Comparison of ENCODE assay signal across 13 mouse cellular contexts in genomic region chr2:168504431-168505182, GRCm38 (mm10).
DNase-seq lines count a peak whose midpoint lies in the region; ATAC-seq and TF ChIP-seq lines count a peak whose summit lies in the region.
"Had no signal": no experiment of that assay in that cellular context is flagged by ENCODE, and none has a peak within 500 bp of the region (broad histone marks: within the 10 kb centered on the region; RNA-seq: fewer than 3 reads in every experiment).

No protein-coding gene starts in this region.

- H3K27ac ChIP-seq in gastrocnemius, adult 2 months, result peak overlapping the region; percentile 25
- H3K27ac ChIP-seq in layer of hippocampus, adult 2 months, result 0 out of 2 replicates have a peak overlapping the region, but pooled peaks have one; percentile 18
- H3K27ac ChIP-seq in lung, postnatal 0 days (ENCODE audit: low read length), result no peak overlapping the region
- H3K27ac ChIP-seq: kidney, embryonic 15.5 days had no signal

- peak; percentile 61 for DNase-seq in gastrocnemius, adult 2 months
- no peak for DNase-seq in gastrocnemius, postnatal 25 days
- no peak for DNase-seq in layer of hippocampus, adult 2 months (ENCODE audit: low spot score in 2 of 2)
- DNase-seq in layer of hippocampus, postnatal 14 days (ENCODE audit: low spot score in 2 of 2), result no peak
- peak; percentile 75 for DNase-seq in adrenal gland, postnatal 14 days
- peak; percentile 43 for DNase-seq in gastrocnemius, postnatal 14 days
- no peak for DNase-seq in urinary bladder, adult 18-20 months (ENCODE audit: low spot score in 2 of 2)
- DNase-seq in lung, postnatal 0 days (ENCODE audit: low spot score), result no peak
- DNase-seq: cerebellum, adult 9-10 months; right cerebral cortex, postnatal 4 days had no signal

- H3K4me2 ChIP-seq in lung, postnatal 0 days (replicated peaks; ENCODE audit: low read depth, low read length), result no peak overlapping the region
- H3K4me2 ChIP-seq: kidney, embryonic 15.5 days had no signal

- no peak for TF ChIP-seq CTCF in gastrocnemius, adult 2 months (IDR thresholded peaks at IDR 0.05)
- no peak for TF ChIP-seq CTCF in layer of hippocampus, adult 2 months (conservative IDR thresholded peaks at IDR 0.05)
- no peak for TF ChIP-seq CTCF in lung, postnatal 0 days (IDR thresholded peaks at IDR 0.05)

- intact Hi-C loops in gastrocnemius, adult 2 months (cut with DNase I), result no loop called here
- intact Hi-C loops in gastrocnemius, postnatal 14 days (cut with DNase I; ENCODE audit: low total_unique reads), result no loop called here

- ATAC-seq in lung, postnatal 0 days, result no peak
- ATAC-seq: inflammation-experienced regulatory T-cells, adult 6 months had no signal

- H3K4me1 ChIP-seq in lung, postnatal 0 days (ENCODE audit: insufficient read depth, low read depth, low read length), result no peaks in the 10 kb centered on the region

- H3K36me3 ChIP-seq in lung, postnatal 0 days (ENCODE audit: insufficient read depth, low read length), result no peaks in the 10 kb centered on the region
- H3K36me3 ChIP-seq: kidney, embryonic 15.5 days had no signal

- H3K9ac ChIP-seq in lung, postnatal 0 days (replicated peaks; ENCODE audit: low read depth), result no peak overlapping the region
- H3K9ac ChIP-seq: kidney, embryonic 15.5 days had no signal

- TF ChIP-seq EP300 in lung, postnatal 0 days (IDR thresholded peaks at IDR 0.05), result no peak

- 78% methylated on average over 27 of the region's 27 CpGs for WGBS in lung, postnatal 0 days

- no peaks in the 10 kb centered on the region for H3K27me3 ChIP-seq in lung, postnatal 0 days (replicated peaks; ENCODE audit: insufficient read depth, low read length)
- H3K27me3 ChIP-seq: kidney, embryonic 15.5 days had no signal

- no peaks in the 10 kb centered on the region for H3K9me3 ChIP-seq in lung, postnatal 0 days (ENCODE audit: low read length)
- H3K9me3 ChIP-seq: kidney, embryonic 15.5 days had no signal

- H3K4me3 ChIP-seq in gastrocnemius, adult 2 months, result no peak overlapping the region; the same call in 1 of the 2 replicates
- no peak overlapping the region for H3K4me3 ChIP-seq in layer of hippocampus, adult 2 months
- no peak overlapping the region for H3K4me3 ChIP-seq in lung, postnatal 0 days (ENCODE audit: low read depth, low read length)
- H3K4me3 ChIP-seq: kidney, embryonic 15.5 days; myocyte had no signal

Comparison
In these comparisons a context has a peak if more than half of its experiments do, and no peak if none do; other contexts are left out.
1. DNase-seq: peak in gastrocnemius, adult 2 months (single experiment), adrenal gland, postnatal 14 days (single experiment) and gastrocnemius, postnatal 14 days (single experiment); none in gastrocnemius, postnatal 25 days (single experiment), layer of hippocampus, adult 2 months (0 of 2), layer of hippocampus, postnatal 14 days (0 of 2), urinary bladder, adult 18-20 months (0 of 2) and lung, postnatal 0 days (single experiment).